Mouse (Mus musculus): ENCODE data around the gene Fam222a. TPM values are rescaled to one million over a fixed set of nuclear protein-coding genes. Genes with fewer than 3 reads are reported as not detected.

Gene Fam222a
- polyA plus RNA-seq, 1 experiment from 2014 or later = 5.3 TPM

- Histone ChIP-seq H3K4me3 (ENCODE audit: low read depth, low read length) (no peak overlapping the region), H3K9me3 (replicated peaks; ENCODE audit: control insufficient read depth, low read length, poor library complexity, severe bottlenecking) (no peaks in the 10 kb centered on the region), H3K36me3 (ENCODE audit: control insufficient read depth, insufficient read depth, low read length) (no peaks in the 10 kb centered on the region), H3K4me2 (ENCODE audit: low read length) (no peak overlapping the region), H3K27ac (ENCODE audit: low read length) (no peak overlapping the region), H3K4me1 (ENCODE audit: control insufficient read depth, insufficient read depth, low read length) (peaks cover 29% of the 10 kb centered on the region), H3K27me3 (ENCODE audit: control insufficient read depth, insufficient read depth, low read depth, low read length) (no peaks in the 10 kb centered on the region), H3K9ac (ENCODE audit: low read depth, low read length) (no peak overlapping the region)
- ATAC-seq = no peak
- WGBS = 83% methylated on average over 5 of the region's 5 CpGs
Measured at GRCm38 (mm10) chr5:114603975-114604374, 36.2 kb downstream of the Fam222a start.

DNA sequence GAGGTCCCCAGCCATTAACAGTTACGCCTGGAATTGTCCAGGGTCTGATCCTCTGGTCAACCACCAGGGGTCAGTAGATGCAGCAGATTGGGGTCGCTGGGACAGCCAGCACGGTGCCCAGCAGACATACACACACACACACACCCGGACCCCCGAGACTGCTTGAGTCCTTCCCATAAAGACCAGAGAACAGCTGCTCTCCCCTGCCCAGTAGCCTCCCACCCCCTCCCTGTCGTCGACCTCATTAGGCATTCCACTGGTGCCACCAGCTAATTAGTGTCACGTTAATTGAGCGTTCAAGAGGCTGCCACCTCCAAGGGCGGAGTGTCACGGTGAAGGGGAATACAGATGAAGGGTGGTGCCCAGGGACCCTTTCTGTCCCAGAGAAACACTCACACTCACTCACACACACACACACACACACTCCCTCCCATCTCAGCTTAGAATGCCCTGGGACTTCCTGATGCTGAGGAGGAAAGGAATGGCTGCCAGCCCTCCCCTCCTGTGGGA is 37.0 kb downstream of the Fam222a start:
- Histone ChIP-seq H3K4me1 (ENCODE audit: control insufficient read depth, insufficient read depth, low read length) (peaks cover 32% of the 10 kb centered on the region), H3K9me3 (replicated peaks; ENCODE audit: control insufficient read depth, low read length, poor library complexity, severe bottlenecking) (no peaks in the 10 kb centered on the region), H3K36me3 (ENCODE audit: control insufficient read depth, insufficient read depth, low read length) (no peaks in the 10 kb centered on the region), H3K4me2 (ENCODE audit: low read length) (no peak overlapping the region), H3K4me3 (ENCODE audit: low read depth, low read length) (no peak overlapping the region), H3K27ac (ENCODE audit: low read length) (peak overlapping the region; percentile 13; the same call in 1 of the 2 replicates), H3K27me3 (ENCODE audit: control insufficient read depth, insufficient read depth, low read depth, low read length) (no peaks in the 10 kb centered on the region), H3K9ac (ENCODE audit: low read depth, low read length) (peak overlapping the region; percentile 25; the same call in 1 of the 2 replicates)
- 12% methylated on average over 11 of the region's 11 CpGs for WGBS
- peak; percentile 40 for ATAC-seq

DNA sequence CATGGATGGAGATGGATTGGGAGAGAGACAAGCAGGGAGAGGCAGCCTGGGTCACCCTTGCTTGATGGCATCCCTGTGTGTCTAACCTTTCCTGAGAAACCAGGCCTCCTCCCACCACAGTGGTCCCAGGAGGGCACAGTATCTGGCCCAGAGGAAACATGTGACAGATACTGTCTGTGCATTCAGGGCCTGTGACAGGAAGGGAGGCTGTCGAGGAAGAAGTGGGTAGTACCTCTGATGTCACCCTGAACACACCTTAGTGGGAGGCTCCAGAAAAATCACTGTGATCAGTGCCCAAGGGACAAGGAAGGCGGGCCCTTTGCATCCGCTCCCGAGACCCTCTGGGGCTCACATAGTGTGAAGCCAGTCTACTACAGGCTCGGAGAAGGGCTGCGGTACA is 38.2 kb downstream of the Fam222a start:
- H3K36me3 ChIP-seq (ENCODE audit: control insufficient read depth, insufficient read depth, low read length) = no peaks in the 10 kb centered on the region
- 80% methylated on average over 6 of the region's 6 CpGs for WGBS
- no peak for ATAC-seq

GRCm38 (mm10) chr5:114607651-114608050 is 39.8 kb downstream of the Fam222a start:
- Histone ChIP-seq H3K36me3 (ENCODE audit: control insufficient read depth, insufficient read depth, low read length) (peaks cover 3% of the 10 kb centered on the region), H3K9ac (ENCODE audit: low read depth, low read length) (no peak overlapping the region), H3K4me2 (ENCODE audit: low read length) (no peak overlapping the region), H3K4me1 (ENCODE audit: control insufficient read depth, insufficient read depth, low read length) (peaks cover 32% of the 10 kb centered on the region), H3K9me3 (replicated peaks; ENCODE audit: control insufficient read depth, low read length, poor library complexity, severe bottlenecking) (no peaks in the 10 kb centered on the region), H3K27ac (ENCODE audit: low read length) (peak overlapping the region; percentile 60; the same call in 1 of the 2 replicates), H3K27me3 (ENCODE audit: control insufficient read depth, insufficient read depth, low read depth, low read length) (no peaks in the 10 kb centered on the region), H3K4me3 (ENCODE audit: low read depth, low read length) (no peak overlapping the region)
- WGBS = 51% methylated on average over 8 of the region's 8 CpGs
- ATAC-seq = 0 out of 2 replicates have a peak, but pooled peaks have one; percentile 15

More for the DNA sequence above, 38.2 kb downstream of the Fam222a start:
- Histone ChIP-seq H3K4me1 (ENCODE audit: control insufficient read depth, insufficient read depth, low read length) (peaks cover 32% of the 10 kb centered on the region), H3K4me3 (ENCODE audit: low read depth, low read length) (no peak overlapping the region), H3K4me2 (ENCODE audit: low read length) (no peak overlapping the region), H3K27ac (ENCODE audit: low read length) (0 out of 2 replicates have a peak overlapping the region, but pooled peaks have one; percentile 9), H3K9ac (ENCODE audit: low read depth, low read length) (no peak overlapping the region), H3K27me3 (ENCODE audit: control insufficient read depth, insufficient read depth, low read depth, low read length) (no peaks in the 10 kb centered on the region), H3K9me3 (replicated peaks; ENCODE audit: control insufficient read depth, low read length, poor library complexity, severe bottlenecking) (no peaks in the 10 kb centered on the region)

- peaks cover 3% of the 10 kb centered on the region for H3K36me3 ChIP-seq (ENCODE audit: control insufficient read depth, insufficient read depth, low read length)
- H3K27ac ChIP-seq (ENCODE audit: low read length) = peak overlapping the region; percentile 60
- no peak overlapping the region for H3K4me2 ChIP-seq (ENCODE audit: low read length)
- no peaks in the 10 kb centered on the region for H3K27me3 ChIP-seq (ENCODE audit: control insufficient read depth, insufficient read depth, low read depth, low read length)
- no peaks in the 10 kb centered on the region for H3K9me3 ChIP-seq (replicated peaks; ENCODE audit: control insufficient read depth, low read length, poor library complexity, severe bottlenecking)
- 5% methylated on average over 12 of the region's 12 CpGs for WGBS
- no peak overlapping the region for H3K4me3 ChIP-seq (ENCODE audit: low read depth, low read length)
- no peak overlapping the region for H3K9ac ChIP-seq (ENCODE audit: low read depth, low read length)
- H3K4me1 ChIP-seq (ENCODE audit: control insufficient read depth, insufficient read depth, low read length) = peaks cover 32% of the 10 kb centered on the region
- 0 out of 2 replicates have a peak, but pooled peaks have one; percentile 22 for ATAC-seq
Measured at GRCm38 (mm10) chr5:114608516-114608915, 40.7 kb downstream of the Fam222a start.

- Histone ChIP-seq H3K27ac (ENCODE audit: low read length) (no peak overlapping the region), H3K4me3 (ENCODE audit: low read depth, low read length) (no peak overlapping the region), H3K4me1 (ENCODE audit: control insufficient read depth, insufficient read depth, low read length) (peaks cover 19% of the 10 kb centered on the region), H3K9me3 (replicated peaks; ENCODE audit: control insufficient read depth, low read length, poor library complexity, severe bottlenecking) (no peaks in the 10 kb centered on the region), H3K36me3 (ENCODE audit: control insufficient read depth, insufficient read depth, low read length) (peaks cover 3% of the 10 kb centered on the region), H3K9ac (ENCODE audit: low read depth, low read length) (no peak overlapping the region), H3K4me2 (ENCODE audit: low read length) (no peak overlapping the region), H3K27me3 (ENCODE audit: control insufficient read depth, insufficient read depth, low read depth, low read length) (no peaks in the 10 kb centered on the region)
- 95% methylated on average over 8 of the region's 10 CpGs for WGBS
- no peak for ATAC-seq
Measured at GRCm38 (mm10) chr5:114611256-114611655, 43.4 kb downstream of the Fam222a start.

DNA sequence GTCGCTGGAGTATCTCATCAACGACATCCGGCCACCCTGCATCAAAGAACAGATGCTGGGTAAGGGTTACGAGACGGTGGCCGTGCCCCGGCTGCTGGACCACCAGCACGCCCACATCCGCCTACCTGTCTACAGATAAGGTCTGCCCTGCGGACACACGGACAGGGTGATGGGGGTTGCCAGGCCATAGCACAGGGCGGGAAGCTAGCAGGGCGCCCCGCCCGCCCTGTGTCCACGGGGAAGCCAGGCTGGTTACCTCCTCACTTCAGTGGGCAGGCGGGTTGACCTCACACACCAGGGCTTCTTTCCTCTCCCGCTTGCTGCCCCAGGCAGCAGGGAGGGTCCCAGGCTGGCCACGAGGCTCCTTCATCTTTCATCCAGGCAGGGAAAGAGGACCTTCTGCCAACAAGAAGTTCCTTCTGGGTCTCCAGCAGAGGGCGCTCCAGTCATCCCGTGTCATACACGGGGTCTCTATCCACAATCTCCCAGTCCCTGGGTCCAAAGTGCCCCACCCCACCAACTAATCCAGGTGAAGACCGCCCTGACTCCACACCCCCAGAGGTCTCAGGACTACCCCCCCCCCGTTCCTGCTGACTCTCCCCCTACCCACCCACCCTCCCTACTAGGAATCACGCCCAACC is 44.3 kb downstream of the Fam222a start:
- ATAC-seq = no peak
- WGBS = 74% methylated on average over 23 of the region's 25 CpGs
- Histone ChIP-seq H3K4me2 (ENCODE audit: low read length) (no peak overlapping the region), H3K4me1 (ENCODE audit: control insufficient read depth, insufficient read depth, low read length) (peaks cover 16% of the 10 kb centered on the region), H3K9ac (ENCODE audit: low read depth, low read length) (no peak overlapping the region), H3K36me3 (ENCODE audit: control insufficient read depth, insufficient read depth, low read length) (peaks cover 3% of the 10 kb centered on the region), H3K27me3 (ENCODE audit: control insufficient read depth, insufficient read depth, low read depth, low read length) (no peaks in the 10 kb centered on the region), H3K4me3 (ENCODE audit: low read depth, low read length) (no peak overlapping the region), H3K27ac (ENCODE audit: low read length) (no peak overlapping the region), H3K9me3 (replicated peaks; ENCODE audit: control insufficient read depth, low read length, poor library complexity, severe bottlenecking) (no peaks in the 10 kb centered on the region)

DNA sequence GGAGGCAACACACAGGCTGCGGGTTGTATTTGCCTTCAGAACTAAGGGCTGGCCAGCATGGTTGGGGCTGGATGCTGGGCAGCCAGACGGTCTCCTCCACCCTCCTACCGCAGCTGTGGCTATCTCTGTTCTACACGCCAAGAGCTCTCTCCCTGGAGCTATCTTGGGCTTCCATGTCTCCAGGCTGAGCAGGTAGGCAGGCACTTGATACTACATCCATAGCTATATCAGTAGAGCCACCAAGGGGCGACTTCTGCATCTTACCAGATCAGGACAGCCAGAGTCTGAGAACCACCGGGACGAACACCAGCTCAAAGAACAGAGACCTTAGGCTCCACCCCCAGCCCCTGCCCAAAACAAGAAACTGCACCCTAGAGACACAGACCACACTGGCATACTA is 47.0 kb downstream of the Fam222a start:
- WGBS = 65% methylated on average over 7 of the region's 7 CpGs

DNA sequence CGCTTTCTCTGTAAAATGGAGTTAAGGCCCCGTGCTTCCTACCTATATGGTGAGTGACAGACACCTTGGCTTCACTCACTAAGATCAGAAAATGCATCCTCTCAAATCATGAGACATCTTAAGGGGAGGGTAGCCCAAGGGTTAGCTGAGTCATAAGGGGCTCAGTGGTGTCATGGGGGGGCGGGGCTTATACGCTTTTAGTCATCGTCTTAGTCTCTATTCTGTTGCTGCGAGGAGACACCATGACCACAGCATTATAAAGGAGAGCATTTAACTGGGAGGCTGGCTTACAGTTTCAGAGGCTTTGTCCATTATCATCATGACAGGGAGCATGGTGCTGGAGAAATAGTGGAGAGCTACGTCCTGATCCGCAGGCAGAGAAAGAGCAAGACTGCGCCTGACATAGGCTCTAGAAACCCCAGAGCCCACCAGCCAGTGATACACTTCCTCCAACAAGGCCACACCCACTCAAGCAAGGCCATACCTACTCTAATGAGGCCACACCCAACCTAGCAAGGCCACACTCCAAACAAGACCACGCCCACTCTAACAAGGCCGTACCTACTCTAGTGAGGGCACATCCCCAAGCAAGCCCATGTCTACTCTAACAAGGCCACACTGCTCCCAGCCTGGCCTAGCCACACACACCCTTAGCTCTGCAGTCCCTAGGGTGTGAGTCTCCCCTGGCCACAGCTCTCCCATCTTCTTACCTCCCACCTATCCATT is 48.7 kb downstream of the Fam222a start:
- 87% methylated on average over 11 of the region's 11 CpGs for WGBS
- Histone ChIP-seq H3K9me3 (replicated peaks; ENCODE audit: control insufficient read depth, low read length, poor library complexity, severe bottlenecking) (no peaks in the 10 kb centered on the region), H3K4me1 (ENCODE audit: control insufficient read depth, insufficient read depth, low read length) (no peaks in the 10 kb centered on the region), H3K4me3 (ENCODE audit: low read depth, low read length) (no peak overlapping the region), H3K36me3 (ENCODE audit: control insufficient read depth, insufficient read depth, low read length) (no peaks in the 10 kb centered on the region; the same call in 1 of the 2 replicates), H3K4me2 (ENCODE audit: low read length) (no peak overlapping the region), H3K9ac (ENCODE audit: low read depth, low read length) (no peak overlapping the region), H3K27ac (ENCODE audit: low read length) (no peak overlapping the region), H3K27me3 (ENCODE audit: control insufficient read depth, insufficient read depth, low read depth, low read length) (no peaks in the 10 kb centered on the region)
- ATAC-seq = no peak

More for the DNA sequence above, 47.0 kb downstream of the Fam222a start:
- Histone ChIP-seq H3K9ac (ENCODE audit: low read depth, low read length) (no peak overlapping the region), H3K36me3 (ENCODE audit: control insufficient read depth, insufficient read depth, low read length) (peaks cover 3% of the 10 kb centered on the region), H3K27me3 (ENCODE audit: control insufficient read depth, insufficient read depth, low read depth, low read length) (no peaks in the 10 kb centered on the region), H3K27ac (ENCODE audit: low read length) (no peak overlapping the region), H3K4me2 (ENCODE audit: low read length) (no peak overlapping the region), H3K9me3 (replicated peaks; ENCODE audit: control insufficient read depth, low read length, poor library complexity, severe bottlenecking) (no peaks in the 10 kb centered on the region), H3K4me1 (ENCODE audit: control insufficient read depth, insufficient read depth, low read length) (no peaks in the 10 kb centered on the region), H3K4me3 (ENCODE audit: low read depth, low read length) (no peak overlapping the region)
- ATAC-seq = no peak

Measured in midbrain, embryonic 16.5 days (tissue).